Mouse (Mus musculus) forebrain, embryonic 15.5 days (tissue): ENCODE data around the gene Scrn3. TPM values are rescaled to one million over a fixed set of nuclear protein-coding genes. Genes with fewer than 3 reads are reported as not detected.

Experiments
- ATAC-seq: fragments of 200-750 bp; cut with Nextera tagmentation; replicated peaks from 2 replicates; pipeline ENCODE4 v1.8.0; 2017; ENCODE audit warnings: mild to moderate bottlenecking, moderate TSS enrichment, moderate library complexity
- H3K27ac ChIP-seq: fragments of 300-500 bp; sonication (generic); replicated peaks from 2 replicates; pipeline ENCODE4 v1.5.1; 2015; ENCODE audit warnings: mild to moderate bottlenecking, inconsistent platforms
- H3K27me3 ChIP-seq: fragments of 300-500 bp; sonication (generic); 2 replicates; pipeline ENCODE4 v1.6.1; 2015; ENCODE audit warnings: inconsistent platforms
- H3K36me3 ChIP-seq: fragments of 300-500 bp; sonication (generic); 2 replicates; pipeline ENCODE4 v1.6.1; 2015; ENCODE audit warnings: mild to moderate bottlenecking, inconsistent platforms
- H3K4me1 ChIP-seq: fragments of 300-500 bp; sonication (generic); 2 replicates; pipeline ENCODE4 v1.6.1; 2015; ENCODE audit warnings: inconsistent platforms
- H3K4me2 ChIP-seq: fragments of 300-500 bp; sonication (generic); replicated peaks from 2 replicates; pipeline ENCODE4 v1.6.1; 2015; ENCODE audit warnings: mild to moderate bottlenecking, inconsistent platforms
- H3K4me3 ChIP-seq: fragments of 300-500 bp; sonication (generic); 2 replicates; pipeline ENCODE4 v1.5.1; 2015; ENCODE audit warnings: mild to moderate bottlenecking, inconsistent platforms
- H3K9ac ChIP-seq: fragments of 300-500 bp; sonication (generic); replicated peaks from 2 replicates; pipeline ENCODE4 v1.6.1; 2015; ENCODE audit warnings: mild to moderate bottlenecking, inconsistent platforms
- H3K9me3 ChIP-seq: fragments of 300-500 bp; sonication (generic); 2 replicates; pipeline ENCODE4 v1.6.1; 2016; ENCODE audit warnings: inconsistent platforms
- WGBS: fragments of 180-500 bp; shearing (Covaris S2); methylation state at CpG from one replicate; pipeline ENCODE4 v1.1.7; 2015; ENCODE audit warnings: mixed read lengths; 5-methylcytosine and 5-hydroxymethylcytosine counted together
- polyA plus RNA-seq: library from polyadenylated mRNA; unstranded; fragments of >200 nt; fragmentation: Nextera tagmentation; extraction: Ambion mirVana; gene quantifications from 2 replicates; pipeline ENCODE4 v1.2.1, GENCODE M21; 2015

Gene Scrn3
- polyA plus RNA-seq, 1 experiment from 2014 or later, result 8.5 TPM

DNA sequence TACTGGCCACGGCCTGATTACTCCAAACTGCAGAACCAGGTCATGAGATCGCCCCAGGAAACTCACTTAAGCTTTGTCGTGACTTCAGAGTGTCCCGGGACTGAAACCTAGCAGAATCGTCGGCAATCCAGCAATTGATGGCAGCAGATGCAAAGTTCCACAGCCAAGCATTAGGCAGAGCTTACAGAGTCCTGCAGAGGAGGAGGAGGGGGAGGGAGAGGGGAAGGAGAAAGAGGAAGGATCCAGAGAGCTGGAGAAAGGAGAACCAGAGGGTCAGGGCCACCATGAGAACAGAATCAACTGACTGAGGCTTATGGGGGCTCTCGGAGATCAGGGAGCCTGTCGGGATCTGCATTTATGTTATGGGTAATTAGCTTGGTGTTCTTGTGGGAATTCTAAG, 26.0 kb downstream of the Scrn3 start:
- no peak overlapping the region for H3K4me3 ChIP-seq
- no peak overlapping the region for H3K9ac ChIP-seq
- no peak overlapping the region for H3K4me2 ChIP-seq
- no peak for ATAC-seq
- no peak overlapping the region for H3K27ac ChIP-seq
- H3K4me1 ChIP-seq, result no peaks in the 10 kb centered on the region
- H3K27me3 ChIP-seq, result no peaks in the 10 kb centered on the region
- no peaks in the 10 kb centered on the region for H3K36me3 ChIP-seq
- WGBS, result 81% methylated on average over 8 of the region's 8 CpGs
- no peaks in the 10 kb centered on the region for H3K9me3 ChIP-seq

GRCm38 (mm10) chr2:73343701-73344100, 31.3 kb downstream of the Scrn3 start:
- Histone ChIP-seq H3K9me3 (no peaks in the 10 kb centered on the region), H3K36me3 (no peaks in the 10 kb centered on the region), H3K9ac (no peak overlapping the region), H3K4me2 (no peak overlapping the region), H3K27me3 (no peaks in the 10 kb centered on the region), H3K27ac (no peak overlapping the region), H3K4me3 (no peak overlapping the region), H3K4me1 (peaks cover 16% of the 10 kb centered on the region)
- no peak for ATAC-seq
- 89% methylated on average over 5 of the region's 5 CpGs for WGBS

GRCm38 (mm10) chr2:73345204-73345603, 32.8 kb downstream of the Scrn3 start:
- Histone ChIP-seq H3K4me3 (no peak overlapping the region), H3K27me3 (no peaks in the 10 kb centered on the region), H3K9ac (no peak overlapping the region), H3K27ac (no peak overlapping the region), H3K36me3 (no peaks in the 10 kb centered on the region), H3K4me2 (no peak overlapping the region), H3K4me1 (peaks cover 16% of the 10 kb centered on the region), H3K9me3 (no peaks in the 10 kb centered on the region)
- WGBS, result 77% methylated on average over 4 of the region's 4 CpGs
- no peak for ATAC-seq

DNA sequence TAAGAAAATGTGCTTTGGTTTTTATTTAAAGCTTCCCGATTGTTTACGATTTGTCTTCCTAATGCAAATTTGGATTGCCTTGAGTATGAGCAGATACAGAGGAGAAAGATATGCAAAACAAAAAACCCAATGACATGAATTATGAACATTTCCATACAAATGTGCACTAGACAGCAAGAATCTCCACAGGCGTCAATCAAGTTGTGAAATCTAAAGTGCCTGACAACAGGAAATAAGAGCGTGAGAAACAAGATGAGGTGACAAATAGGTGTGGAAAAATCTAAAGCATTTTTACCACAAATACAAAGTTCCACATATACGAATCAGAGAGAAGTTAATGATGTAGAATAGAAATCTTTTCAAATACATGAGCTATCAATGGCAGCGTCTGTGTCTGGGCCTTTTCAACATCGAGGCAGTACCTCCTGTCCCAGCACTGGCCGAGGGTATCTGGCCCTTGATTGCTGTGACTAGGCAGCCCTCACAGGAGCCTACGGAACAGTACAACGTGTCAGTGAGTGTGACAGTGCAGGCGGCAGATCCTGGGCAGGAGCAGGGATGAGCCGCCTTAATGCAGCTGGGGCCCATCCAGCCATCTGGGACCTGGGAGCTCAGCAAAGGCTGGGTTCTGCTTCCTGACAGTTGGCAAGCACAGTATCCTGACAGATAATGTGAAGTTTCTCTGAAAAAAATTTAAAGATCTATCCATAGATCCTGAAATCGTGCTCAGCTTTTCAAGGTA, 34.1 kb downstream of the Scrn3 start:
- peak; percentile 64 for ATAC-seq
- H3K36me3 ChIP-seq, result no peaks in the 10 kb centered on the region
- no peaks in the 10 kb centered on the region for H3K27me3 ChIP-seq
- no peaks in the 10 kb centered on the region for H3K9me3 ChIP-seq
- H3K27ac ChIP-seq, result peak overlapping the region; percentile 68
- peaks cover 22% of the 10 kb centered on the region for H3K4me1 ChIP-seq
- H3K4me3 ChIP-seq, result no peak overlapping the region
- H3K4me2 ChIP-seq, result no peak overlapping the region
- no peak overlapping the region for H3K9ac ChIP-seq
- 61% methylated on average over 13 of the region's 13 CpGs for WGBS

- Histone ChIP-seq H3K27ac (peak overlapping the region; percentile 68), H3K4me2 (no peak overlapping the region), H3K27me3 (no peaks in the 10 kb centered on the region), H3K4me1 (peaks cover 28% of the 10 kb centered on the region), H3K9me3 (no peaks in the 10 kb centered on the region), H3K36me3 (no peaks in the 10 kb centered on the region), H3K4me3 (no peak overlapping the region), H3K9ac (no peak overlapping the region)
- WGBS, result 64% methylated on average over 6 of the region's 6 CpGs
- ATAC-seq, result no peak
Measured at GRCm38 (mm10) chr2:73347136-73347535, 34.7 kb downstream of the Scrn3 start.

DNA sequence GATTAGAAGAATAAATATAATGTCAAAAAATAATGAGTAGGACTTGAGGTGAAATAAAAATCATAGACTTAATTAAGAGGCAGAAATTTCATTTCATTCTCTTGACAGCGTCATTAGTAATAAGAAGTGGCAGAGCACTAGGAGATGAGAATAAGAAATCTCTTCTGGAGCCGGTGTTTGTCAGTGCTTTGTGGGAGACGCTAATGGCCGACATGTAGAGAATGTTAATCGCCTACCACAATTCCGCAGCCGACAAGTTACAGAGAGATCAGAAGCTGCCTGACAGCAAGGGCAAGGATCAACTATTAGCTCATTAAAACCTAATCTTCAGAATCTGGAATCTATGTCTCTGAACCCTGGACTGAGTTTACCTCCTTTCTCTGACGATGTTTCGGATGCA, 35.4 kb downstream of the Scrn3 start:
- no peak overlapping the region for H3K4me3 ChIP-seq
- no peaks in the 10 kb centered on the region for H3K9me3 ChIP-seq
- no peak overlapping the region for H3K4me2 ChIP-seq
- H3K27me3 ChIP-seq, result no peaks in the 10 kb centered on the region
- no peak for ATAC-seq
- no peak overlapping the region for H3K9ac ChIP-seq
- H3K36me3 ChIP-seq, result no peaks in the 10 kb centered on the region
- H3K4me1 ChIP-seq, result peaks cover 34% of the 10 kb centered on the region
- H3K27ac ChIP-seq, result no peak overlapping the region
- 44% methylated on average over 9 of the region's 9 CpGs for WGBS

GRCm38 (mm10) chr2:73348221-73348620, 35.8 kb downstream of the Scrn3 start:
- Histone ChIP-seq H3K9me3 (no peaks in the 10 kb centered on the region), H3K36me3 (no peaks in the 10 kb centered on the region), H3K27ac (no peak overlapping the region), H3K4me2 (no peak overlapping the region), H3K4me3 (no peak overlapping the region), H3K27me3 (no peaks in the 10 kb centered on the region), H3K4me1 (peaks cover 35% of the 10 kb centered on the region), H3K9ac (no peak overlapping the region)
- 86% methylated on average over 6 of the region's 6 CpGs for WGBS
- ATAC-seq, result no peak

DNA sequence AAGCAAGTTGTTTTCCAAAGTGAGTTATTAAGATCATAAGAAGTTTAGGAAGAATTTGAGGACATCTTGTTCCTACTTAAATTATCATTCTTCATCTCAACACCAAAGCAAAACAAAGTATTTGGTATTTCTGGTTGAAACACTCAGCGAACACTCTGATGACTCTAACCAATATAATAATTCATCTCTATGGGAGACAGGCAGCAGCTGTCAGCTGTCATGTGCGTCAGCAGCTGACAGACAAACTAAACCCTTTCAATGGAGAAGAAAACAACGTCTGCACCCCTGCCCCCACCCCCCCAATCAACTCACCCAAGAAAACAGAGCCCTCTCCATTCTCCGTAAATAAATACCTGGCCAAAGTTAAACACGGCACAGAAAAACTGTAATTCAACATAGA, 39.1 kb downstream of the Scrn3 start:
- Histone ChIP-seq H3K36me3 (peaks cover 2% of the 10 kb centered on the region; the same call in 1 of the 2 replicates), H3K4me1 (peaks cover 32% of the 10 kb centered on the region), H3K4me2 (peak overlapping the region; percentile 36; the same call in 1 of the 2 replicates), H3K9ac (no peak overlapping the region), H3K27me3 (no peaks in the 10 kb centered on the region), H3K9me3 (no peaks in the 10 kb centered on the region), H3K27ac (peak overlapping the region; percentile 80), H3K4me3 (peak overlapping the region; percentile 1; the same call in 1 of the 2 replicates)
- WGBS, result 29% methylated on average over 5 of the region's 5 CpGs
- peak; percentile 51 for ATAC-seq

DNA sequence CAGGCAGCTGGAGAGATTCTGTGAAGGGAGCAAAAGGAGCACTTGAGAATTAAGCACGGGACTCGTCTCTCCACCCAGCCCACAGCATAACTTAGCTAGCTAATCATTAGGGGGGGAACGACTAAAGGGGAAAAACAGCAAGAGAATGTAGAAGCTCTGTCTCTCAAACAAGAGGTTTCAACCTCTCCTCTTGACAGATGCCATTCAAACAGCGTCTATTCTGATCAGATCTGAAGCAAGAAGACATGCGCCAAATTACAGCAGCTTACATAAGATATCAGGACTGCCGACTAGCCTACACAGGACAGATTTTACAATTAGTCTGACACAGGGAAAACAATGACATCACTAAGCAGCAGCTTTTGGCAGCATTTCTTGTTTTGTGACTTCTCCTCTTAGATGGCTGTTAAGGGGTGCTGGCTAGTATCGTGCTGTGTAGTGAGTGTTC, 39.5 kb downstream of the Scrn3 start:
- Histone ChIP-seq H3K4me3 (peak overlapping the region; percentile 1; the same call in 1 of the 2 replicates), H3K9ac (no peak overlapping the region), H3K4me2 (peak overlapping the region; percentile 36), H3K27me3 (no peaks in the 10 kb centered on the region), H3K36me3 (peaks cover 3% of the 10 kb centered on the region; the same call in 1 of the 2 replicates), H3K27ac (peak overlapping the region; percentile 80), H3K9me3 (no peaks in the 10 kb centered on the region), H3K4me1 (peaks cover 28% of the 10 kb centered on the region)
- peak; percentile 86 for ATAC-seq
- WGBS, result 9% methylated on average over 7 of the region's 7 CpGs

DNA sequence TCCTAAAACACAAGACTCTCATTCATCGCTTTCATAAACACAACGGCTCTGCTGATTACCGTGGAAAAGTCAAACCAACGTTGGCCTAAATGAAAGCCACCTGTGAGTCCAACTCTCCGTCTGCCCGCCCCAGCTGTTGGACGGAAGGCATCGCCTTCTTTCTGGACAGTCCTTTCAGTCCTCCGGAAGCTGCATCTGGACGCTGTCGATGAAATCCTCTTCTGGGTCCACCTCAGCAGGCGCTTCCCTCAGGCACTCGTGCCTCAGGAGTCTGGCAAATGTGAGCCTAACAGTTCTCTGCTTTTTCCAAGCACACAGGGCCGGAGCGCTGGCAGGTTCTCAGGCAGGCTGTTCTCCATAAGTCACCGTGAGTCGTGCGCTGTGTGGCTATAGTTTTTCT, 44.6 kb downstream of the Scrn3 start:
- no peak overlapping the region for H3K4me2 ChIP-seq
- peaks cover 5% of the 10 kb centered on the region; the same call in 1 of the 2 replicates for H3K36me3 ChIP-seq
- no peaks in the 10 kb centered on the region for H3K27me3 ChIP-seq
- no peak overlapping the region for H3K4me3 ChIP-seq
- 83% methylated on average over 18 of the region's 18 CpGs for WGBS
- no peak overlapping the region for H3K9ac ChIP-seq
- H3K27ac ChIP-seq, result no peak overlapping the region
- H3K9me3 ChIP-seq, result no peaks in the 10 kb centered on the region
- H3K4me1 ChIP-seq, result peaks cover 8% of the 10 kb centered on the region
- no peak for ATAC-seq

GRCm38 (mm10) chr2:73359941-73360340, 47.5 kb downstream of the Scrn3 start:
- Histone ChIP-seq H3K9me3 (no peaks in the 10 kb centered on the region), H3K4me3 (no peak overlapping the region), H3K27ac (no peak overlapping the region), H3K27me3 (no peaks in the 10 kb centered on the region), H3K4me2 (no peak overlapping the region), H3K36me3 (peaks cover 8% of the 10 kb centered on the region; the same call in 1 of the 2 replicates), H3K4me1 (no peaks in the 10 kb centered on the region), H3K9ac (no peak overlapping the region)
- no peak for ATAC-seq
- WGBS, result 91% methylated on average over 5 of the region's 5 CpGs

DNA sequence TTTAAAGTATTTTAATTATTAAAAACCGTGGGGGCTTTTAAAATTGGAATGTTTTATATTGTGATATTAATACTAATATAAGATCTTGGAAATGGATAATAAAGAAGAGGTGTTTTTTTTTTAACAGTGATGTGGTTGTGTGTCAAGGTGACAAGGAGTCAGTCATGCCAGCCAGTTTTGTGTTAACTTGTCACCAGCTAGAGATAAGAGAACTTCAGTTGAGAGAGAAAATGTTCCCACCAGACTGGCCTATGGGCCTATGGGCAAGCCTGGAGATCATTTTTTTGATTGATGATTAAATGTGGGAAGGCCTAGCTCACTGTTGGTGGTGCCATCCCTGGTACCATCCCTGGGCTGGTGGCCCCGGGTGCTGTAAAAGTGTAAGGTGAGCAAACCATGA, 48.1 kb downstream of the Scrn3 start:
- Histone ChIP-seq H3K36me3 (peaks cover 8% of the 10 kb centered on the region; the same call in 1 of the 2 replicates), H3K27ac (no peak overlapping the region), H3K4me3 (no peak overlapping the region), H3K4me1 (no peaks in the 10 kb centered on the region), H3K9me3 (no peaks in the 10 kb centered on the region), H3K9ac (no peak overlapping the region), H3K4me2 (no peak overlapping the region), H3K27me3 (no peaks in the 10 kb centered on the region)
- 91% methylated on average over 2 of the region's 2 CpGs for WGBS
- no peak for ATAC-seq

DNA sequence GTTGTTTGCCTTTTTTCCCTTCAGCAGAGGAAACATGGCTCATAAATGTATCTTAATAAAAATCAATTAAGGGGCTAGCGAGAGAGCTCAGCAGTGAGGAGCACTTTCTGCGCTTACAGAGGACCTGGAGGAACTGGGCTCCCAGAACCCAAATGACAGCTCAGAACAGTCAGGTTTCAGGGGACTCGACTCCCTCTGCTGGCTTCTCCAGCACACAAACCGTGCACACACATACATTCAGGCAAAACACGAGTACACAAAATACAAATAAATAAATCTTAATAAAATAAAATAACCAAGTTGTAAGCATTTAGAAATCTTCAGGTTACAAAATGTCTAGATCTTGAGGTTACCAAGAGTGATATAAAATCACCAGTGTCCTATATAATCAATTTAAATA, 51.0 kb downstream of the Scrn3 start:
- Histone ChIP-seq H3K9me3 (no peaks in the 10 kb centered on the region), H3K4me1 (no peaks in the 10 kb centered on the region), H3K4me2 (no peak overlapping the region), H3K27ac (no peak overlapping the region), H3K27me3 (no peaks in the 10 kb centered on the region), H3K9ac (no peak overlapping the region), H3K4me3 (no peak overlapping the region), H3K36me3 (0 out of 2 replicates have a peak, but pooled peaks cover 3% of the 10 kb centered on the region)
- 83% methylated on average over 5 of the region's 5 CpGs for WGBS
- ATAC-seq, result no peak
